Mouse (Mus musculus): ENCODE results near the gene Pdcd1lg2. TPM values are rescaled to one million over a fixed set of nuclear protein-coding genes. Genes with fewer than 3 reads are reported as not detected.

Gene Pdcd1lg2
- polyA plus RNA-seq, 1 experiment from 2014 or later, result not detected

DNA sequence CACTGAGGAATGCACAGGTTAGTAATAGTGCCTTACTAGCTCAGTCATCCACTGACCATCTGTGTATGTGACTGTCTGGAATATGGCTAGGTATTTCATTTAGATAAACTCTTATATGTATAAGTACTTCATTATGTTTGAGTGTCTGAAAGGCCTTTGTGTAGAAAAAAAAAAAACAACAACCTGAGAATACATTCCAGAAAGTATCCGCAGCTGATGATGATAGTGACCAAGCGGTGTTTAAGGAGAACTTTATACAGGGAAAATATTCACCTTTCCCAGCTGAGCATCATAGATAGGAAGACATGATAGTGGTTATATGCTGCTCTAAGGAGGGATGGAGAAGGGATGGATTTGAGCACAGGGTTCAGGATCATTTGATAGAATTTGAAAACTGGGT, 42.7 kb upstream of the Pdcd1lg2 start:
- H3K36me3 ChIP-seq (ENCODE audit: control insufficient read depth, insufficient read depth, low read length), result no peaks in the 10 kb centered on the region
- H3K9me3 ChIP-seq (replicated peaks; ENCODE audit: control insufficient read depth, low read length), result no peaks in the 10 kb centered on the region
- H3K4me1 ChIP-seq (ENCODE audit: control insufficient read depth, insufficient read depth, low read length), result peaks cover 4% of the 10 kb centered on the region; the same call in 1 of the 2 replicates
- no peak overlapping the region for H3K4me3 ChIP-seq (replicated peaks; ENCODE audit: low read length)
- WGBS, result 89% methylated on average over 2 of the region's 2 CpGs
- no peak for ATAC-seq (ENCODE audit: insufficient read depth, low FRiP score)
- no peak overlapping the region for H3K9ac ChIP-seq (ENCODE audit: low read length)
- H3K27me3 ChIP-seq (ENCODE audit: control insufficient read depth, insufficient read depth, low read length), result no peaks in the 10 kb centered on the region
- H3K27ac ChIP-seq (ENCODE audit: low read length), result no peak overlapping the region
- no peak overlapping the region for H3K4me2 ChIP-seq (ENCODE audit: low read depth, low read length)

DNA sequence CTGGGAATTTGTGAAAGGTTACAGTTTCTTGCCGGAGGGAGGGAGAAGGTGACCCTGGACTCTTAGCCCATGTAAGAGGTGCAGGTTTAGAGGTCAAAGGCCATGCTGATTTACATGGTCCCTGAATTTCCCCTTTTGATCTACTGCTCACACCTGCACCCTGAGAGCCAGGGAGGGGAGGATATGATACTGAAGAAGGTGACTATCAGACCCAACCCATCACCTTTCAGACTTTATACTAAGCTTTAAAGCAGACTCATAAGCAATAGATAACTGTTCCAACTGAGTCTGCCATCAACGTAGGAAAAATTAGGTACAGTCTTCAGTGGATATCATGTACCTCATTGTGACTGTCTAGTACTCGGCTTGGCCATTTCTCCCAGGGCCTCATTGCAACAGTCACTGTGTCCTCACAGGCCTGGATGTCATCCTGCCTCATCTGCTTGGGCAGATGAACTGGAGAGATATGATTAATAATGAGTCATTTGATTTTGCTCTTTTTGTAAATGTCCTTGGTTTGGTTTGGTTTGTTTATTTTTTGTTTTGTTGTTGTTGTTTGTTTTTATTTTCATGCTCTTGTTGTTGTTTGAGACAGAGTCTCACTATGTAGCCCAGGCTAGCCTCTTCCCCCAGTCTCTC, 41.9 kb upstream of the Pdcd1lg2 start:
- H3K9ac ChIP-seq (ENCODE audit: low read length), result no peak overlapping the region

DNA sequence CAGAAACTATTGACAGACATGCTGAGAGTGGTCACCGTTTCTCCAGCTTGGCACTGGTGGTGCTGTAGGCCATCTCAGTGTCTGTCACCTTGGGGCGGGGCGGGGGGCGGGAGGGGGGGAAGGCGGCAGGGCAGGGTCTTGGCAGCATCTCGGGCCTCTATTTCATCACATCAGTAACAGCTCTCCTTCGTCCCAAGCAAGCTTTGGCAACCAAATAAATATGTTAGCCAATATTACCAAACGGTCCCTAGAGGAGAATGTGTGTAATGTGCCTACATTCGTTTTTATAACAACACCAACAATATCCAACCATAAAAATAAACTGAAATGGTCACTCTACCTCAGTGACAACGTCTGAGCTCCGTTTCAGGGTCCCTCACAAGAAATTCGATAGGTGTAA, 40.6 kb upstream of the Pdcd1lg2 start:
- ATAC-seq (ENCODE audit: insufficient read depth, low FRiP score), result no peak
- no peak overlapping the region for H3K4me3 ChIP-seq (replicated peaks; ENCODE audit: low read length)
- H3K4me1 ChIP-seq (ENCODE audit: control insufficient read depth, insufficient read depth, low read length), result peaks cover 4% of the 10 kb centered on the region; the same call in 1 of the 2 replicates
- H3K27ac ChIP-seq (ENCODE audit: low read length), result no peak overlapping the region
- H3K9me3 ChIP-seq (replicated peaks; ENCODE audit: control insufficient read depth, low read length), result no peaks in the 10 kb centered on the region
- no peaks in the 10 kb centered on the region for H3K27me3 ChIP-seq (ENCODE audit: control insufficient read depth, insufficient read depth, low read length)
- no peak overlapping the region for H3K9ac ChIP-seq (ENCODE audit: low read length)
- H3K36me3 ChIP-seq (ENCODE audit: control insufficient read depth, insufficient read depth, low read length), result no peaks in the 10 kb centered on the region
- no peak overlapping the region for H3K4me2 ChIP-seq (ENCODE audit: low read depth, low read length)
- WGBS, result 64% methylated on average over 12 of the region's 12 CpGs

More for the DNA sequence above, 41.9 kb upstream of the Pdcd1lg2 start:
- Histone ChIP-seq H3K36me3 (ENCODE audit: control insufficient read depth, insufficient read depth, low read length) (no peaks in the 10 kb centered on the region), H3K9me3 (replicated peaks; ENCODE audit: control insufficient read depth, low read length) (no peaks in the 10 kb centered on the region), H3K27ac (ENCODE audit: low read length) (no peak overlapping the region), H3K4me3 (replicated peaks; ENCODE audit: low read length) (no peak overlapping the region), H3K4me1 (ENCODE audit: control insufficient read depth, insufficient read depth, low read length) (peaks cover 4% of the 10 kb centered on the region; the same call in 1 of the 2 replicates), H3K4me2 (ENCODE audit: low read depth, low read length) (no peak overlapping the region), H3K27me3 (ENCODE audit: control insufficient read depth, insufficient read depth, low read length) (no peaks in the 10 kb centered on the region)
- WGBS, result 77% methylated on average over 3 of the region's 3 CpGs
- ATAC-seq (ENCODE audit: insufficient read depth, low FRiP score), result no peak

DNA sequence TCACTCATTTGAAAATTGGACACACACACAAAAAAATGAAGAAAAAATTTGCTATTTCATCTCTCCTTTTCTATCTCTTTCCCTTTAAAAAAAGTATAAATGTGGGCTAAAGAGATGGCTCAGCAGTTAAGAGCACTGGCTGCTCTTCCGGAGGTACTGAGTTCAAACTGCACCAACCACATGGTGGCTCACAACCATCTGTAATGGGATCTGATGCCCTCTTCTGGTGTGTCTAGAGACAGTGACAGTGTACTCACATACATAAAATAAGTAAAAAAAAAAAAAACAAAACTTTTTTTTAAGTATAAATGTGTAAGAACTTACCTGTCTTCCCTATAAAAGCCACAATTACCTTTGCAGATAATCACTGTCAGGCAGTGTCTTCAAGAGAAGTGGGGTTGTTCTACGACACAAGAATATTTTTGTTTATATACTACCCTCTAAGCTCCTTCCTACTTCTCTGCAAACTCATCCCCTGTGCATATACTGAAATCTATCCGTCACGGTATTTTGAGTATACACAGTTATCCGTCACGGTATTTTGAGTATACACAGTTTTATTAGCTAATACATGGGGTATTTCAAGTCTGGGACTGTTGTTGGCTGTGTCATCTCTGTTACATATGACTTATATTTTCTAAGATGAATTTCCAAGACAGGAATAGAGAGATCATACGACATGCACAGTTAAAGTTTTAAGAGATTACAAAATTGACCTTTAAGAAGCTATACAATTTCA, 40.0 kb upstream of the Pdcd1lg2 start:
- no peak overlapping the region for H3K4me2 ChIP-seq (ENCODE audit: low read depth, low read length)
- H3K9ac ChIP-seq (ENCODE audit: low read length), result no peak overlapping the region
- no peaks in the 10 kb centered on the region for H3K9me3 ChIP-seq (replicated peaks; ENCODE audit: control insufficient read depth, low read length)
- H3K4me1 ChIP-seq (ENCODE audit: control insufficient read depth, insufficient read depth, low read length), result peaks cover 4% of the 10 kb centered on the region; the same call in 1 of the 2 replicates
- no peak overlapping the region for H3K4me3 ChIP-seq (replicated peaks; ENCODE audit: low read length)
- WGBS, result 81% methylated on average over 7 of the region's 7 CpGs
- no peak for ATAC-seq (ENCODE audit: insufficient read depth, low FRiP score)
- H3K27ac ChIP-seq (ENCODE audit: low read length), result no peak overlapping the region
- H3K27me3 ChIP-seq (ENCODE audit: control insufficient read depth, insufficient read depth, low read length), result no peaks in the 10 kb centered on the region
- no peaks in the 10 kb centered on the region for H3K36me3 ChIP-seq (ENCODE audit: control insufficient read depth, insufficient read depth, low read length)

DNA sequence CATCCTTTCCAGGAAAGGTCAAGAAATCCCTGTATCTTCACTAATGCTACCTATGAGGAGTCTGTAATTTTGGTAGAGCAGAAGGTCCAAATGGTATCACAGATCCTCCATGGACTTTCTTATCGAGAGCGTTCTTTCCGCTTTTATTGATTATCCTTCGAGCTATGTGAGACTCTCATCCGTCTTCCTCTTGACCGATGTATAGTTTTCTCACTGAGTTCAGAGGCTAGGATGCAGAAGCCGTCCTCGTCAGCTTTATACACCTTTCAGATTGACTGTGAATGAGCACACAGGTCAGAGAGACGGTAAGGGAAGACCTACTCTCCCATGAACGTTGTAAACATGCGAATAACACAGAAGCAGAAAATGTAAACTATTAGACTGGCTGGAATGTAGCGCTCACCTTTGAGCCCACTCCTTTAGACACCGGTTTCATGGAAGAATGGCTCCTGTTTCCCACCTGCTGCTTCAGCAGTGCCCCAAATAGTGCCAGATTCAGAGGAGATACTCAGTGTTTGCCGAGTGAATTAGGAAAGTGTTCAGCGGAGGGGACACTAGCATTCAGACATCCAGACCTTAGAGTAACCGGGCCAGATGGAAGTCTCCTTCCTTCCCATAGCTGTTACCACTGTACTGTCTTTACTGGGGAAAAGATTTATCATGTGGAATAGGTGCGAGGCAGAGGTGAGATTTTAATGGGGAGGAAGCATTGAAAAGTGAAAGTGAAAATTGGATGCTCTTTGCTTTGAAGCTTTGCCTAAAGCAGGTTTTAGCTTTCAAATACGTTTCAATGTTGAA, 39.2 kb upstream of the Pdcd1lg2 start:
- H3K9ac ChIP-seq (ENCODE audit: low read length), result peak overlapping the region; percentile 15; the same call in 1 of the 2 replicates
- ATAC-seq (ENCODE audit: insufficient read depth, low FRiP score), result no peak

DNA sequence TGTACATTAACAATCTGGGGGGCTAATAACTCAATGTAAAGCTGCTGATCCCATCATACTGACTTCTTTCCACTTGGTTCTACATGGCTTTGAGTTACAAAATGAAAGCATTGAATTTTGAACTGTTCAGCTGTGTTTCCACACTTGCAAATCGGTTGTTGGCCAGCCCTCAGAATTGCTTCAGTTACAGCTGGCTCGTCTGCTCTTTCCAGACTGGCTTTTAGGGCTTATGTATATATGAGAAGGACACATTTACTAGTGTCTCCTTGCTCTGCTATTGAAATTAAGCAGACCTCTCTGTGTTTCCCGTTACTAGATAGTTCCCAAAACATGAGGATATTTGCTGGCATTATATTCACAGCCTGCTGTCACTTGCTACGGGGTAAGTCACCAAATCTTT, 38.6 kb upstream of the Pdcd1lg2 start:
- H3K27ac ChIP-seq (ENCODE audit: low read length), result peak overlapping the region; percentile 26; the same call in 1 of the 2 replicates
- H3K27me3 ChIP-seq (ENCODE audit: control insufficient read depth, insufficient read depth, low read length), result no peaks in the 10 kb centered on the region
- no peaks in the 10 kb centered on the region for H3K4me1 ChIP-seq (ENCODE audit: control insufficient read depth, insufficient read depth, low read length)
- H3K36me3 ChIP-seq (ENCODE audit: control insufficient read depth, insufficient read depth, low read length), result no peaks in the 10 kb centered on the region
- H3K4me2 ChIP-seq (ENCODE audit: low read depth, low read length), result peak overlapping the region; percentile 48
- peak overlapping the region; percentile 32 for H3K4me3 ChIP-seq (replicated peaks; ENCODE audit: low read length)
- peak overlapping the region; percentile 15; the same call in 1 of the 2 replicates for H3K9ac ChIP-seq (ENCODE audit: low read length)
- no peaks in the 10 kb centered on the region for H3K9me3 ChIP-seq (replicated peaks; ENCODE audit: control insufficient read depth, low read length)
- ATAC-seq (ENCODE audit: insufficient read depth, low FRiP score), result peak; percentile 50; the same call in 1 of the 2 replicates
- WGBS, result 45% methylated on average over 4 of the region's 4 CpGs

More for the DNA sequence above, 39.2 kb upstream of the Pdcd1lg2 start:
- H3K9me3 ChIP-seq (replicated peaks; ENCODE audit: control insufficient read depth, low read length), result no peaks in the 10 kb centered on the region
- H3K4me3 ChIP-seq (replicated peaks; ENCODE audit: low read length), result peak overlapping the region; percentile 32
- H3K4me2 ChIP-seq (ENCODE audit: low read depth, low read length), result peak overlapping the region; percentile 48
- H3K27me3 ChIP-seq (ENCODE audit: control insufficient read depth, insufficient read depth, low read length), result no peaks in the 10 kb centered on the region
- 54% methylated on average over 18 of the region's 18 CpGs for WGBS
- H3K4me1 ChIP-seq (ENCODE audit: control insufficient read depth, insufficient read depth, low read length), result peaks cover 3% of the 10 kb centered on the region; the same call in 1 of the 2 replicates
- H3K36me3 ChIP-seq (ENCODE audit: control insufficient read depth, insufficient read depth, low read length), result no peaks in the 10 kb centered on the region
- H3K27ac ChIP-seq (ENCODE audit: low read length), result peak overlapping the region; percentile 26; the same call in 1 of the 2 replicates

DNA sequence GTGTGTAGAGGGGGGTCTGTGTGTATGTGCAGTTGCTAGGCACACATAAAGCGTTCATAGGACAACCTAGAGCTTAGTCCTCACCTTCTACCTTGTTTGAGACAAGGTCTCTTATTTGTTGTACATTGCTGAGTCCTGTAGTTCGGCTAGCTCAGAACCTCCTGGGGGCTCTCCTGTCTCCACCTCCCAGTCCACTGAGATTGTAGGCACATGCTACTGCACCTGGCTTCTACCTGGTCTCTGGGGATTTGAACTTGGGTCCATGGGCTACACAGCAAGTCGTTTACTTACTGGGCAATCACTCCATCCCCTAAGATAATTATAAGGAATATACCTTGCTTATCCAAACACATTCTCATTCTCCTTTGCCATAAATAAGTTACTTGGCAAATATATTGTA, 38.1 kb upstream of the Pdcd1lg2 start:
- Histone ChIP-seq H3K9me3 (replicated peaks; ENCODE audit: control insufficient read depth, low read length) (no peaks in the 10 kb centered on the region), H3K4me2 (ENCODE audit: low read depth, low read length) (peak overlapping the region; percentile 48; the same call in 1 of the 2 replicates), H3K36me3 (ENCODE audit: control insufficient read depth, insufficient read depth, low read length) (no peaks in the 10 kb centered on the region), H3K4me1 (ENCODE audit: control insufficient read depth, insufficient read depth, low read length) (no peaks in the 10 kb centered on the region), H3K27me3 (ENCODE audit: control insufficient read depth, insufficient read depth, low read length) (no peaks in the 10 kb centered on the region), H3K27ac (ENCODE audit: low read length) (no peak overlapping the region), H3K9ac (ENCODE audit: low read length) (no peak overlapping the region), H3K4me3 (replicated peaks; ENCODE audit: low read length) (no peak overlapping the region)
- ATAC-seq (ENCODE audit: insufficient read depth, low FRiP score), result no peak
- WGBS, result 82% methylated on average over 3 of the region's 3 CpGs

DNA sequence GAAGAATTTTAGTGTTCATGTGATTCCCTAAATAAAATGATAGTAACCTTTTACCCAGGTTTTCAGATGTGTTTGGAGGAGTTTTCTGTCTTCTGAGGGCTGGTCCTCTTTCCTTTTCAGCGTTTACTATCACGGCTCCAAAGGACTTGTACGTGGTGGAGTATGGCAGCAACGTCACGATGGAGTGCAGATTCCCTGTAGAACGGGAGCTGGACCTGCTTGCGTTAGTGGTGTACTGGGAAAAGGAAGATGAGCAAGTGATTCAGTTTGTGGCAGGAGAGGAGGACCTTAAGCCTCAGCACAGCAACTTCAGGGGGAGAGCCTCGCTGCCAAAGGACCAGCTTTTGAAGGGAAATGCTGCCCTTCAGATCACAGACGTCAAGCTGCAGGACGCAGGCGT, 37.3 kb upstream of the Pdcd1lg2 start:
- H3K36me3 ChIP-seq (ENCODE audit: control insufficient read depth, insufficient read depth, low read length), result no peaks in the 10 kb centered on the region
- no peaks in the 10 kb centered on the region for H3K9me3 ChIP-seq (replicated peaks; ENCODE audit: control insufficient read depth, low read length)
- H3K4me1 ChIP-seq (ENCODE audit: control insufficient read depth, insufficient read depth, low read length), result no peaks in the 10 kb centered on the region
- WGBS, result 50% methylated on average over 11 of the region's 11 CpGs
- no peak overlapping the region for H3K4me3 ChIP-seq (replicated peaks; ENCODE audit: low read length)
- peak overlapping the region; percentile 13; the same call in 1 of the 2 replicates for H3K4me2 ChIP-seq (ENCODE audit: low read depth, low read length)
- no peaks in the 10 kb centered on the region for H3K27me3 ChIP-seq (ENCODE audit: control insufficient read depth, insufficient read depth, low read length)
- no peak for ATAC-seq (ENCODE audit: insufficient read depth, low FRiP score)
- H3K27ac ChIP-seq (ENCODE audit: low read length), result no peak overlapping the region
- H3K9ac ChIP-seq (ENCODE audit: low read length), result no peak overlapping the region
